Mouse (Mus musculus): ENCODE results near the gene Dtd1.
"Not testable (repeated sequence)": the region's sequence is repeated elsewhere in the genome, so short reads cannot be mapped to it uniquely, and the experiment has no call there.

Gene Dtd1

DNA sequence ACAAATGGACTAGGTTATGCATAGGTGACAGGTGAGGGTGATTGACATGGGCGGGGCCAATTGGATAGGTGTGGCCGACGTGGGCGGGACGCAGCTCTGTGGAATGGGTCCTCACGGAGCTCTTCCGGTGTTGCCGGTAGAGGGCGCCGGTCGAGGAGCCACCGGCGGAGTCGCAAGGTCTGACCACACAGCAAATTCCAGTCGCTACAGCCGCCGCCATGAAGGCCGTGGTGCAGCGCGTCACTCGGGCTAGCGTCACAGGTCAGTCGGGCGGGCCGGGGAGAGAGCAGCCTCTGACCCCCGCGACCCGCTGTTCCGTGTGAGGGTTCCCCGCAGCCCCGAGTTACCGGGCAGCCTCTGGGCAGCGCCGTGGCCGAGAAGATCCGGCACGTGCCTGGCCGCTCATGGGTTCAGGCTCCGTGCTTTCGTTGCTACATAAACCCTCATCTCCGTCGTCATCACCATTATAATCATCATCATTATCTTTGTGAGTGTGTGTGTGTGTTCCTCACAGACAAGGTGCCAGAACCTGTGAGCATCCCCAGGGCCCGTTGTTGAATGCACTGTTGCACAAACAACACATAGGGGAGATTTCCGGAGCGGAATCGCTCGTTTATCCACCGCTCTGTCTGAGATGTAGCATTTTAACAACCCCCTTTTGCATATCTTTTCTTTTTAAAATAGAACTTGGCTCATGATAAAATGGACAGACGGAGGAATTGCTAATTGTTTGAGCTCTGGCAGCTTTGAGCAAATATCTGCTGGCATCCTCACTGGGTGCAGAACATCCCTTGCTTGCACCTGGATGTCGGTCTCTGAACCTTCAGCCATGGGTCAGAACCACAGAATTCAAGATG lies at the start of gene Dtd1:
Gene Dtd1, plus strand, starts transcription at position 67 of the 857 bp plus-strand sequence.
- peak; percentile 88 for DNase-seq

DNA sequence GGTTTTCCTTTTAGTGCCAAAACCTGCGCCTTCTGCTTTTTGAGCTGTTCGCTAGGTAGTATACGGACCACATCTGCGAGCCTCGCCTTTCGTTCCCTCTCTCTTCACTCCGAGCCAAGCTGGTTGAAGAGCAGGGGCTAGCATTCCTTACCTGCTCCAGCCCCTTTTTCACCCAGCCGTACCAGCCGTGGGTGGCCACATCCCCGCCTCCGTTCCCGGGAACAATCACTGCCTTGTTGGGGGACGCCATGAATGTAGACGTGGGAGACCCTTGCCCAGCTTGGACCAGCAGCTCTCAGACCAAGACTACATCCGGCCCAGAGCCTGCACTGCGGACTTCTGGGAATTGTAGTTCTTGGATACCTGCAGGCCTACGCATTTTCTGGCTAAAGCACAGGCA lies 49.2 kb upstream of the Dtd1 start, which contains the start of gene Rbbp9:
Gene Rbbp9, minus strand, starts transcription at position 341 of the 400 bp plus-strand sequence.
- peak; percentile 55 for DNase-seq

DNA sequence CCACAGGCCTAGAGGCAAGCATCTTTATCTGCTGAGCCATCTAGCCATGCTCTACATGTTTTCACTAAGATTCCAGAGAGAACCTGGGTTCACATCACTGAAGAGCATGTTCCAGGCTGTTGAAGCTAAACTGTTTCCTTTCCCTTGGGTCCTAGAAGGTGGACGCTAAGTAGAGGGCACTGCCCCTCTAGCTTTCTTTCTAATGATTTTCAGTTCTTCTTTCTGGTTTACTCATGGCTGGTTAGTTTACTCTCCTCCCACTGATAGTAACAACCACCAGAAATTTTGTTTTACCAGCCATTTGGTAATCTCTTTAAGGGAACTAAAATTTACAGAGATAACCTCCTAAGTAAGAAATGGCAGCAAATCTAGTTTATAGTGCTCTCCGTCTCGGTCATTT lies 45.8 kb upstream of the Dtd1 start:
- DNase-seq = no peak

- DNase-seq = no peak
Measured at GRCm38 (mm10) chr2:144555286-144555819, 44.3 kb upstream of the Dtd1 start.

- peak; percentile 94 for DNase-seq
Measured at GRCm38 (mm10) chr2:144555820-144556552, 43.7 kb upstream of the Dtd1 start, which contains the start of gene Sec23b. Gene Sec23b (plus strand): TSS chr2:144556229.

GRCm38 (mm10) chr2:144588723-144589122 lies 11.0 kb upstream of the Dtd1 start:
- DNase-seq = no peak

- not testable (repeated sequence) for DNase-seq
Measured at GRCm38 (mm10) chr2:144593036-144593435, 6.7 kb upstream of the Dtd1 start.

DNA sequence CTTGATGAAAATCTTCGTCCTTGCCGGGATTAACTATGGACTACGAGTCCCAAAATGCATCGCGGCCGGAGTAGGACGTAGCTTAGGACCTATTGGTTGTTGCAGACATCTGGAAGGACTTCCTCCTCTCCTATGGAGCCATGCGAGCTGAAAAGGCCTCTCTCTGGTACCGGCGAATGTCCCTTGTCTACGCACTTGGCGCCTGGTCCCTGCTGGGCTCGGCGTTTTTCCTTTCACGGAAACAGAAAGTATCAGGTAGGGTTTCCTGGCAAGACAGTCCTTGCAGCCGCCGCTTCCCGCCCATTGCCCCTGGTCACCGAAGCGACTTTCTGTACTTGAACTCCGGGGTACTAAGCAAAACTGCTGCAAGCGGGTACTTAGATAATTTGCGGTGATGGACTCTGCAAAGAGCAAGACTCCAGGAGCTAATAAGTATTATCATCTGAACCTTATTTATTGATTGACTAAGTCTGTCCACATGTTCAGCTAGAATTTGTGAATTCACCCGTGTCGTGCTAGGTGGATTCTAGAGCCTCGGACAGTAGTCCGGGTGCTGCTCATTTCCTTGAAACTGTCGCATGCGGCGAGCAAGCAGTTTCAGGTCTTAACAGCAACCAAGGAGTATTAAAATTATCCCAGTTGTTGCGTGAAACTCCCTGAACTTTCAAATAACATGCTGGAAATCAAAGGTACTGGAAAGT lies 5.6 kb upstream of the Dtd1 start, which contains the start of gene Smim26:
Gene Smim26, plus strand, starts transcription at position 104 of the 701 bp plus-strand sequence.
- DNase-seq = peak; percentile 76

- DNase-seq = no peak
Measured at GRCm38 (mm10) chr2:144598006-144598405, 1.7 kb upstream of the Dtd1 start.

GRCm38 (mm10) chr2:144601576-144601975 lies 1.9 kb downstream of the Dtd1 start:
- DNase-seq = no peak

DNA sequence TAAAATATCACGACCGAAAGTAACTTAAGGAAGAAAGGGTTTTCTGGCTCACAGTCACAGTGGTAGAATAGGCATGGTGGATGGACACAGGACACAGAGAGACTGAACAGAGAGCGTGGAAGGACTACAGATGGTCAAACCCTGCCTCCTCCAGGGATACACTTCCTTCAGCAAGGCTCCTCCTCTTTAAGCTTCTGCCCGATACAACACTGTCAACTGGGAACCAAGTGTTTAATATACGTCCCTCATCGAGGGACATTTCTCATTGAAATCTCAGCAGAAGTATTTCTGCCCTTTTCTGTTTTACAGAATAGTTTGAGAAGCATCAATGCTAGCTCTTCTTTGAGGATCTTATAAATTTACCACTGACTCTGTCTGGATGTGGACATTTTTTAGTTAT lies 14.3 kb downstream of the Dtd1 start:
- no peak for DNase-seq

- DNase-seq = no peak
Measured at GRCm38 (mm10) chr2:144617074-144617874, 17.6 kb downstream of the Dtd1 start.

- no peak for DNase-seq
Measured at GRCm38 (mm10) chr2:144621491-144621890, 21.8 kb downstream of the Dtd1 start.

DNA sequence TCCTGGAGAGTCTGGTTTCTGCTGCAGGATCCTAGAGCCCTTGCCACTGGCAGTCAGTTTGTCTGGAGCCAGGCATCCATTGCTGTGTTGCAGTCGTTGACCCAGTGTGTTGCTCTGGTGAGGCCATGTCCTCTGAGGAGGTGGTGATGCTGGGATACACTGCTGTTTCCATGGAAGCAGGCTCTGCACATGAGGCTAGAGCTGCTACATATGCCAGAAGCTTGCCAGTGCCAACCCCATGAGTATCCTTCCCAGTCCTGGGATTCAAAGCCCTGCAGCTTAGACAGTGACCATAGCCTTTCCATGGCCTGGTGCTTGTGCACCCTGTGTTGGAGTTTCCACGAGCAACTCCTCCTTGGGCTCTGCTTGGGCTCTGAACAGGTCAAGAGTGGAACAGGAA lies 33.9 kb downstream of the Dtd1 start:
- no peak for DNase-seq

- no peak for DNase-seq
Measured at GRCm38 (mm10) chr2:144634231-144634630, 34.5 kb downstream of the Dtd1 start.

DNA sequence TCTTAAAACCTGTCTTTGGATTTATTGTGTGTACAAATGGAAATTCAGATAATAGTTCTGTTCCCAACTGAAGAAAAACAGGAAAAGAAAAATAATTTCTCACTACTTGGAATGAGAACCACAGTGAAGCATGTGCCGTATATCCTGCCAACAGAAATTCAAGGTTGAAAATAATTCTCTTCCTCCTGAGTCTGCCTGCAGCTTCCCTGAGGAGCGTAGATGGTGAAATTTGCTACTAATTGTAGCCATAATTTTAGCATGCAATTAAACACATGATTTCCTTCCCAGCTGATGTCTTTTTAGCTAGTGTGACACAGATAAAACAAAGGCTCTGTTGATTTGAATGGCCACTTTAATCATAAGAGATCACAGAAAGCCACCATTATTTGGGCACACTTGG lies 35.0 kb downstream of the Dtd1 start:
- DNase-seq = no peak

GRCm38 (mm10) chr2:144635644-144636320 lies 36.1 kb downstream of the Dtd1 start:
- peak; percentile 52 for DNase-seq

GRCm38 (mm10) chr2:144637204-144637603 lies 37.5 kb downstream of the Dtd1 start:
- DNase-seq = no peak

DNA sequence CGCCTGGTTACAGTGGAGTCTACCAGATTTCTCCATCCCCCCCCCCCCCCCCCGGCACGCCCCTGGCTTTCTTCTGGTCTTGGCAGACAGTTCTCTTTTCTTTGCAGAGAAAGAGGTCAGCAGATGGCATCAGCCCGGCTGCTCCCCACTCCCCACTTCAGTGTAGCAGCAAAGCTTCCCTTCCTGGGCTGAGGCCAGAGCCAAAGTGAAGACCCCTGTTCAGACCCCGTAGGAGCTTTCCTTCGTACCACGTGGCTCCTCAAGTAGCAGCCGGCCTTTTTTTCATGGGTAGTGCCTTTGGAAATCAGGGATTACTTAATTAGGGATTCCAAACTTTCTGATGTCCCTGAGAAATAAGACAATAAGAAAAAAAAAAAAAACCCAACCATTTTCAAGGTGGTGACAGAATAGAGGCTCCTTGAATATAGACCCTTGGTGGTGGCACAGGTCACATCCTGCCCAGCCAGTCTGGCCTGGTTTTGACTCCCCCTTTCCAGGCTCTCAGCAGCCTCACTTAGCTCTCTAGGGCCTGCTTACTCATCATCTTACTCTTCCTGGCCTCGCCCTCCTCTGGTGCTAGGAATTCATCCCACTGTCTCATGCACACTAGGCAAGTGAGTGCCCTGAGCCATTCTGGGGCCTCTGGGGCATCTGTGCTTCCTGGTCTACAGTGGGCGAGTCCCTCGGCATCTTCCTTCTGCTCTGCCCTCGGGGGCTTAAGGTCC lies 38.1 kb downstream of the Dtd1 start:
- DNase-seq = no peak

DNA sequence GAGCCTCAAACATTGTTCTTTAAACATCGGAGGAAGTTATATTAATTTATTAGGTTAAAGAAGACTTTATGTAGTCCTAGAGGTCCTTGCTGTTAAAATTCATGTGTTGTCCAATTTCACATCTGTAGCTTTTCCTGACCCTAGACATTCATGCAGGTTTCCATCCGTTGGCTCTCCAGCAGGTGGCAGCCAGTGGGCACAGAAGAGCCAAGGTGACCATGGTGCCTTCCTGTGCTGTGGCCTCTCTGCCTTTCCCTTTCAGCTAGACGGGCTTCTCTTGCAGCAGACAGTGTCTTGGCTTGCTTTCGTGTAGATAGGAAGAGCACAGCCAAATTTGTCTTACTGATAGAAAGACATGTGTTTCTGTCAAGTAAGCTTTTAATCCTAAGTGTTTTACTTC lies 39.0 kb downstream of the Dtd1 start:
- no peak for DNase-seq

DNA sequence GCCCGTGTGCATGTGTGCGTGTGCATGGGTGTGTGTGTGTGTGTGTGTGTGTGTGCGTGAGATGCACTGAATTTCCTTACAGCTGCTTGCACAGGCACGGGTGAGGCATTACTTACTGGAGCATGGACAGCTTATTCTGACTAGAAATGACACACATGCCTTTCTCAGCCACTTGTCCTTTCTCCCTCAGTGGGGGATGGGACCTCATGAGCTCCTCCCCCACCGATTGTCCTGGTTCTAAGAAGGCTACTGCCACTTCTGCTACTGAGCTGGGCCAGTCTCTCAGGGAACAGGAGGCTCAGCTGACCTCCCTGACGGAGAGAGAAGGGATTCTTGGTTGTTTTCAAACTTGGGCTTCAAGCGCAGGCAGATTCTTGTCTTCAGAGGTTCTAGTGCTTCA lies 40.4 kb downstream of the Dtd1 start:
- DNase-seq = no peak
